Mouse (Mus musculus): Measurements from ENCODE around the gene Spred2.

The Spred2 gene

GRCm38 (mm10) chr11:19959006-19959405, 34.8 kb downstream of the Spred2 start:
- DNase-seq = no peak

GRCm38 (mm10) chr11:19959897-19960296, 35.7 kb downstream of the Spred2 start:
- DNase-seq = no peak

- no peak for DNase-seq
Measured at GRCm38 (mm10) chr11:19960541-19960940, 36.4 kb downstream of the Spred2 start.

GRCm38 (mm10) chr11:19961088-19961487, 36.9 kb downstream of the Spred2 start:
- DNase-seq = no peak

- DNase-seq = no peak
Measured at GRCm38 (mm10) chr11:19961766-19962365, 37.7 kb downstream of the Spred2 start.

- no peak for DNase-seq
Measured at GRCm38 (mm10) chr11:19962796-19963195, 38.6 kb downstream of the Spred2 start.

- DNase-seq = no peak
Measured at GRCm38 (mm10) chr11:19963717-19964141, 39.6 kb downstream of the Spred2 start.

GRCm38 (mm10) chr11:19964333-19964732, 40.2 kb downstream of the Spred2 start:
- no peak for DNase-seq

- no peak for DNase-seq
Measured at GRCm38 (mm10) chr11:19965037-19965611, 40.9 kb downstream of the Spred2 start.

- DNase-seq = no peak
Measured at GRCm38 (mm10) chr11:19965664-19966063, 41.5 kb downstream of the Spred2 start.

- no peak for DNase-seq
Measured at GRCm38 (mm10) chr11:19966294-19966693, 42.1 kb downstream of the Spred2 start.

- DNase-seq = no peak
Measured at GRCm38 (mm10) chr11:19969584-19969983, 45.4 kb downstream of the Spred2 start.

- no peak for DNase-seq
Measured at GRCm38 (mm10) chr11:19971954-19972750, 48.0 kb downstream of the Spred2 start.

- DNase-seq = no peak
Measured at GRCm38 (mm10) chr11:19973032-19973790, 49.0 kb downstream of the Spred2 start.

GRCm38 (mm10) chr11:19976032-19976431, 51.9 kb downstream of the Spred2 start:
- no peak for DNase-seq

GRCm38 (mm10) chr11:19977687-19978086, 53.5 kb downstream of the Spred2 start:
- no peak for DNase-seq

GRCm38 (mm10) chr11:19979338-19979737, 55.2 kb downstream of the Spred2 start:
- no peak for DNase-seq

GRCm38 (mm10) chr11:19982113-19982512, 57.9 kb downstream of the Spred2 start:
- no peak for DNase-seq

GRCm38 (mm10) chr11:19982779-19983178, 58.6 kb downstream of the Spred2 start:
- DNase-seq = no peak

- no peak for DNase-seq
Measured at GRCm38 (mm10) chr11:19983298-19983697, 59.1 kb downstream of the Spred2 start.

- DNase-seq = no peak
Measured at GRCm38 (mm10) chr11:19984029-19984428, 59.9 kb downstream of the Spred2 start.

GRCm38 (mm10) chr11:19985283-19985854, 61.2 kb downstream of the Spred2 start:
- no peak for DNase-seq

GRCm38 (mm10) chr11:19986443-19986861, 62.3 kb downstream of the Spred2 start:
- DNase-seq = no peak

Measured in right cerebral cortex, postnatal 4 days (tissue).